Mouse (Mus musculus): Measurements from ENCODE around the gene Arih2. TPM values are rescaled to one million over a fixed set of nuclear protein-coding genes. Genes with fewer than 3 reads are reported as not detected.

The Arih2 gene
- total and polyA plus RNA-seq, 2 experiments: 26.8 to 34.0 TPM

DNA sequence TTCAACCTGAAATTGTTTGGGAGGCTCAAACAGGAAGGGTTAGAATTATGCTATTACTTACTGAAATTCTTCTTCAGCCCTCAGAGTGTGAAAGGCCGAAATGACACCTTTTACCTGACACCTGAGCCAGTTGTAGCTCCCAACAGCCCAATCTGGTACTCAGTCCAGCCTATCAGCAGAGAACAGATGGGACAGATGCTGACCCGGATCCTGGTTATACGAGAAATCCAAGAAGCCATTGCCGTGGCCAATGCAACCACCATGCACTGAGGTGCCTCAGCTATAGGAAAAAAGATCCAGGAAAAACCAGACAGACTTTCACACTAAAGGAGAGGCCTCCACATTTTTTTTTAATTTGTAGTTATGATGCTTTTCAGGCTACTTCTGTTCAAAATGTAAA, 90.0 kb downstream of the Arih2 start:
- Histone ChIP-seq H3K4me3 (ENCODE audit: insufficient read depth, low read depth, low read length) (no peak overlapping the region), H3K27me3 (ENCODE audit: control insufficient read depth, insufficient read depth, low read length) (no peaks in the 10 kb centered on the region), H3K36me3 (ENCODE audit: control insufficient read depth, insufficient read depth, low read length) (peaks cover 44% of the 10 kb centered on the region), H3K27ac (replicated peaks; ENCODE audit: insufficient read depth, low read depth, low read length) (no peak overlapping the region), H3K4me1 (ENCODE audit: control insufficient read depth, insufficient read depth, low read length) (no peaks in the 10 kb centered on the region), H3K9ac (ENCODE audit: low read depth, low read length) (no peak overlapping the region), H3K79me2 (ENCODE audit: control insufficient read depth, insufficient read depth, low read length) (peaks cover 8% of the 10 kb centered on the region; the same call in 1 of the 2 replicates)
- DNase-seq (ENCODE audit: extremely low read depth, low read depth, low spot score): no peak
- TF ChIP-seq CTCF (IDR thresholded peaks at IDR 0.05; ENCODE audit: low read depth, low read length): no peak
- no peak for TF ChIP-seq POLR2A (IDR thresholded peaks at IDR 0.05; ENCODE audit: extremely low read depth, insufficient read depth, low read length)
- WGBS: 92% methylated on average over 4 of the region's 4 CpGs

Other genes with a start within 250 kb of the Arih2 start
- not detected in 2 replicates for gene Ccdc36, start 220.9 kb downstream of the Arih2 start, total RNA-seq (2014; rRNA removed)
- not detected in 2 replicates for gene Ccdc36, start 220.9 kb downstream of the Arih2 start, polyA plus RNA-seq (2012; rRNA removed)
- not detected in 2 replicates for gene BC048562, start 212.9 kb downstream of the Arih2 start, total RNA-seq (2014; rRNA removed)
- not detected in 2 replicates for gene BC048562, start 212.9 kb downstream of the Arih2 start, polyA plus RNA-seq (2012; rRNA removed)
- 5.6 and 6.4 TPM in 2 replicates for gene Ccdc71, start 188.9 kb downstream of the Arih2 start, total RNA-seq (2014; rRNA removed)
- gene Ccdc71, start 188.9 kb downstream of the Arih2 start, polyA plus RNA-seq (2012; rRNA removed): 13.2 and 15.7 TPM in 2 replicates
- gene Klhdc8b, start 187.8 kb downstream of the Arih2 start, total RNA-seq (2014; rRNA removed): 8.7 and 10.1 TPM in 2 replicates
- 13.2 and 25.6 TPM in 2 replicates for gene Klhdc8b, start 187.8 kb downstream of the Arih2 start, polyA plus RNA-seq (2012; rRNA removed)
- 4.0 and 4.8 TPM in 2 replicates for gene Lamb2, start 169.7 kb downstream of the Arih2 start, total RNA-seq (2014; rRNA removed)
- gene Lamb2, start 169.7 kb downstream of the Arih2 start, polyA plus RNA-seq (2012; rRNA removed): 2.7 and 5.0 TPM in 2 replicates
- 24.3 and 34.1 TPM in 2 replicates for gene Usp19, start 158.8 kb downstream of the Arih2 start, total RNA-seq (2014; rRNA removed)
- gene Usp19, start 158.8 kb downstream of the Arih2 start, polyA plus RNA-seq (2012; rRNA removed): 51.7 and 80.5 TPM in 2 replicates
- 69.6 and 70.6 TPM in 2 replicates for gene Qars, start 141.7 kb downstream of the Arih2 start, total RNA-seq (2014; rRNA removed)
- gene Qars, start 141.7 kb downstream of the Arih2 start, polyA plus RNA-seq (2012; rRNA removed): 90.2 and 99.4 TPM in 2 replicates
- gene Qrich1, start 132.6 kb downstream of the Arih2 start, total RNA-seq (2014; rRNA removed): 43.0 and 52.7 TPM in 2 replicates
- gene Qrich1, start 132.6 kb downstream of the Arih2 start, polyA plus RNA-seq (2012; rRNA removed): 50.7 and 54.9 TPM in 2 replicates
- gene Impdh2, start 89.1 kb downstream of the Arih2 start, total RNA-seq (2014; rRNA removed): 33.6 and 39.3 TPM in 2 replicates
- 62.5 and 72.8 TPM in 2 replicates for gene Impdh2, start 89.1 kb downstream of the Arih2 start, polyA plus RNA-seq (2012; rRNA removed)
- gene Ndufaf3, start 82.0 kb downstream of the Arih2 start, total RNA-seq (2014; rRNA removed): 12.0 and 13.4 TPM in 2 replicates
- 29.0 and 31.3 TPM in 2 replicates for gene Ndufaf3, start 82.0 kb downstream of the Arih2 start, polyA plus RNA-seq (2012; rRNA removed)
- gene Dalrd3, start 79.5 kb downstream of the Arih2 start, total RNA-seq (2014; rRNA removed): 32.8 and 35.2 TPM in 2 replicates
- 104 and 130 TPM in 2 replicates for gene Dalrd3, start 79.5 kb downstream of the Arih2 start, polyA plus RNA-seq (2012; rRNA removed)
- gene Wdr6, start 70.6 kb downstream of the Arih2 start, total RNA-seq (2014; rRNA removed): 6.4 and 8.1 TPM in 2 replicates
- gene Wdr6, start 70.6 kb downstream of the Arih2 start, polyA plus RNA-seq (2012; rRNA removed): 8.4 and 14.8 TPM in 2 replicates
- 0.09 and 0.13 TPM in 2 replicates for gene P4htm, start 51.7 kb downstream of the Arih2 start, total RNA-seq (2014; rRNA removed)
- 0.46 and 0.67 TPM in 2 replicates for gene P4htm, start 51.7 kb downstream of the Arih2 start, polyA plus RNA-seq (2012; rRNA removed)
- gene Slc25a20, start 12.7 kb upstream of the Arih2 start, total RNA-seq (2014; rRNA removed): 96.4 and 118 TPM in 2 replicates
- 52.5 and 70.6 TPM in 2 replicates for gene Slc25a20, start 12.7 kb upstream of the Arih2 start, polyA plus RNA-seq (2012; rRNA removed)
- 20.0 and 26.2 TPM in 2 replicates for gene Prkar2a, start 39.9 kb upstream of the Arih2 start, total RNA-seq (2014; rRNA removed)
- 23.4 and 28.8 TPM in 2 replicates for gene Prkar2a, start 39.9 kb upstream of the Arih2 start, polyA plus RNA-seq (2012; rRNA removed)
- 78.6 and 87.2 TPM in 2 replicates for gene Ip6k2, start 134.4 kb upstream of the Arih2 start, total RNA-seq (2014; rRNA removed)
- 47.1 and 52.8 TPM in 2 replicates for gene Ip6k2, start 134.4 kb upstream of the Arih2 start, polyA plus RNA-seq (2012; rRNA removed)
- gene Nckipsd, start 159.0 kb upstream of the Arih2 start, total RNA-seq (2014; rRNA removed): 2.2 and 2.8 TPM in 2 replicates
- gene Nckipsd, start 159.0 kb upstream of the Arih2 start, polyA plus RNA-seq (2012; rRNA removed): 5.8 and 7.7 TPM in 2 replicates
- gene Celsr3, start 176.9 kb upstream of the Arih2 start, total RNA-seq (2014; rRNA removed): under 0.01 TPM in 1 of 2 replicates, not detected in the other
- gene Celsr3, start 176.9 kb upstream of the Arih2 start, polyA plus RNA-seq (2012; rRNA removed): not detected in 2 replicates
- 5.5 and 5.6 TPM in 2 replicates for gene Slc26a6, start 203.9 kb upstream of the Arih2 start, total RNA-seq (2014; rRNA removed)
- 5.4 and 6.7 TPM in 2 replicates for gene Slc26a6, start 203.9 kb upstream of the Arih2 start, polyA plus RNA-seq (2012; rRNA removed)